Mouse (Mus musculus) hindbrain, embryonic 15.5 days (tissue): Measurements from ENCODE around the gene Mical3. TPM values are rescaled to one million over a fixed set of nuclear protein-coding genes. Genes with fewer than 3 reads are reported as not detected.

Experiments
- ATAC-seq: fragments of 200-750 bp; cut with Nextera tagmentation; 2 replicates; pipeline ENCODE4 v1.8.0; 2017; ENCODE audit warnings: low read depth, moderate number of reproducible peaks, moderate TSS enrichment; ENCODE audit not compliant: low FRiP score
- H3K27ac ChIP-seq: fragments of 300-500 bp; sonication (generic); replicated peaks from 2 replicates; pipeline ENCODE4 v1.5.1; 2015; ENCODE audit warnings: mild to moderate bottlenecking, inconsistent platforms
- H3K27me3 ChIP-seq: fragments of 300-500 bp; sonication (generic); 2 replicates; pipeline ENCODE4 v1.6.1; 2015; ENCODE audit warnings: control low read depth, inconsistent platforms
- H3K36me3 ChIP-seq: fragments of 300-500 bp; sonication (generic); 2 replicates; pipeline ENCODE4 v1.6.1; 2015; ENCODE audit warnings: control low read depth, inconsistent platforms
- H3K4me1 ChIP-seq: fragments of 300-500 bp; sonication (generic); replicated peaks from 2 replicates; pipeline ENCODE4 v1.6.1; 2015; ENCODE audit warnings: control low read depth, inconsistent platforms
- H3K4me2 ChIP-seq: fragments of 300-500 bp; sonication (generic); 2 replicates; pipeline ENCODE4 v1.6.1; 2015; ENCODE audit warnings: moderate library complexity, mild to moderate bottlenecking, inconsistent platforms
- H3K4me3 ChIP-seq: fragments of 300-500 bp; sonication (generic); 2 replicates; pipeline ENCODE4 v1.5.1; 2015; ENCODE audit warnings: mild to moderate bottlenecking, inconsistent platforms
- H3K9ac ChIP-seq: fragments of 300-500 bp; sonication (generic); 2 replicates; pipeline ENCODE4 v1.6.1; 2015; ENCODE audit warnings: inconsistent platforms
- H3K9me3 ChIP-seq: fragments of 300-500 bp; sonication (generic); 2 replicates; pipeline ENCODE4 v1.6.1; 2016; ENCODE audit warnings: control low read depth, inconsistent platforms
- WGBS: fragments of 180-500 bp; shearing (Covaris S2); methylation state at CpG from one replicate; pipeline ENCODE4 v1.1.7; 2015; 5-methylcytosine and 5-hydroxymethylcytosine counted together
- polyA plus RNA-seq: library from polyadenylated mRNA; unstranded; fragments of >200 nt; fragmentation: Nextera tagmentation; extraction: Ambion mirVana; gene quantifications from 2 replicates; pipeline ENCODE4 v1.2.1, GENCODE M21; 2015

Mical3 gene
- polyA plus RNA-seq, 1 experiment from 2014 or later: 34.4 TPM

- no peaks in the 10 kb centered on the region for H3K27me3 ChIP-seq
- H3K4me1 ChIP-seq: peaks cover 15% of the 10 kb centered on the region; the same call in 1 of the 2 replicates
- ATAC-seq: no peak
- no peak overlapping the region for H3K27ac ChIP-seq
- no peak overlapping the region for H3K4me2 ChIP-seq
- no peak overlapping the region for H3K4me3 ChIP-seq
- no peaks in the 10 kb centered on the region for H3K9me3 ChIP-seq
- WGBS: 79% methylated on average over 7 of the region's 7 CpGs
- no peaks in the 10 kb centered on the region for H3K36me3 ChIP-seq
- H3K9ac ChIP-seq: no peak overlapping the region
These were observed 57.5 kb downstream of the Mical3 start for GRCm38 (mm10) chr6:121073312-121073711.

- Histone ChIP-seq H3K9me3 (no peaks in the 10 kb centered on the region), H3K27ac (no peak overlapping the region), H3K4me3 (no peak overlapping the region), H3K27me3 (no peaks in the 10 kb centered on the region), H3K9ac (no peak overlapping the region), H3K4me2 (no peak overlapping the region), H3K4me1 (peaks cover 19% of the 10 kb centered on the region), H3K36me3 (no peaks in the 10 kb centered on the region)
- 73% methylated on average over 2 of the region's 2 CpGs for WGBS
- ATAC-seq: no peak
These were observed 58.2 kb downstream of the Mical3 start for GRCm38 (mm10) chr6:121072615-121073014.

GRCm38 (mm10) chr6:121070584-121071230, 60.1 kb downstream of the Mical3 start:
- no peak for ATAC-seq
- Histone ChIP-seq H3K4me3 (no peak overlapping the region), H3K27me3 (no peaks in the 10 kb centered on the region), H3K27ac (no peak overlapping the region), H3K36me3 (no peaks in the 10 kb centered on the region), H3K4me1 (peaks cover 33% of the 10 kb centered on the region), H3K4me2 (no peak overlapping the region), H3K9ac (no peak overlapping the region), H3K9me3 (no peaks in the 10 kb centered on the region)
- 82% methylated on average over 9 of the region's 9 CpGs for whole genome bisulfite sequencing

- Histone ChIP-seq H3K4me2 (no peak overlapping the region), H3K9me3 (no peaks in the 10 kb centered on the region), H3K4me3 (no peak overlapping the region), H3K27me3 (no peaks in the 10 kb centered on the region), H3K36me3 (no peaks in the 10 kb centered on the region), H3K27ac (no peak overlapping the region), H3K9ac (no peak overlapping the region), H3K4me1 (peaks cover 47% of the 10 kb centered on the region)
- ATAC-seq: no peak
- 80% methylated on average over 8 of the region's 8 CpGs for whole genome bisulfite sequencing
These were observed 61.6 kb downstream of the Mical3 start for GRCm38 (mm10) chr6:121069156-121069555.

GRCm38 (mm10) chr6:121068087-121068464, 62.7 kb downstream of the Mical3 start:
- Histone ChIP-seq H3K4me3 (no peak overlapping the region), H3K4me1 (peaks cover 57% of the 10 kb centered on the region), H3K27ac (no peak overlapping the region), H3K9me3 (no peaks in the 10 kb centered on the region), H3K27me3 (no peaks in the 10 kb centered on the region), H3K36me3 (no peaks in the 10 kb centered on the region), H3K4me2 (no peak overlapping the region), H3K9ac (no peak overlapping the region)
- 86% methylated on average over 7 of the region's 7 CpGs for WGBS
- ATAC-seq: no peak

DNA sequence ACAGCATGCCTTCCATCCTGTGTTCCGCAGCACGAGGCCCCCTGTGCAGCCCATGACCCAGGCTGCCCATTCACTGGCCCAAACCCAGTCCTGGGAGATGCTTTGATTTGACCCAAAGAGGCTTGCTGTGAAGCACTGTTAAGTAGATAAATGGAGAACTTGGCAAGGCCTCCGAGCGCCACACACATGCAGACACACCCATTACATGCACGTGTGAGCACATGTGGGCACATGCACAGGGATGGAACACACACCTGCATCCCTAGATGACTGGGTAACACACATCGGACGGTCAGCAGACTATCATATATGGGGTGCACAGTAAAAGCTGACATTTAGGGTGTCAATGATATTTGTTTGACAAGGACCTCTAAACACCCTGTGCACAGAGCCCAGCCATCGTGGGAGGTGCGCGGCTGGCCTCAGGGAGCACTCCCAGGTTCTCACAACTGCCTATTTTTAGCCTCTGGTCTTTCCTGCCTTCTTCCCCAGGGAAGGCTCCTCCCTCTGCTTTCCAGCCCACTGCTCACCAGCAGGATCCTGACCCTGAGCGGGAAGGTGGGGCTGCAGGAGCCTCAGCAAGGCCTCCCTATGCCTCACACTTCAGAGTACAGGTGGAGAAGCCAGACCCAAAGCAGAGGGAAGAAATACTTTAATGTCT, 63.2 kb downstream of the Mical3 start:
- H3K4me3 ChIP-seq: no peak overlapping the region
- peaks cover 62% of the 10 kb centered on the region for H3K4me1 ChIP-seq
- H3K36me3 ChIP-seq: no peaks in the 10 kb centered on the region
- no peaks in the 10 kb centered on the region for H3K9me3 ChIP-seq
- H3K9ac ChIP-seq: no peak overlapping the region
- WGBS: 59% methylated on average over 11 of the region's 11 CpGs
- H3K27ac ChIP-seq: no peak overlapping the region
- H3K27me3 ChIP-seq: no peaks in the 10 kb centered on the region
- no peak overlapping the region for H3K4me2 ChIP-seq
- ATAC-seq: no peak

DNA sequence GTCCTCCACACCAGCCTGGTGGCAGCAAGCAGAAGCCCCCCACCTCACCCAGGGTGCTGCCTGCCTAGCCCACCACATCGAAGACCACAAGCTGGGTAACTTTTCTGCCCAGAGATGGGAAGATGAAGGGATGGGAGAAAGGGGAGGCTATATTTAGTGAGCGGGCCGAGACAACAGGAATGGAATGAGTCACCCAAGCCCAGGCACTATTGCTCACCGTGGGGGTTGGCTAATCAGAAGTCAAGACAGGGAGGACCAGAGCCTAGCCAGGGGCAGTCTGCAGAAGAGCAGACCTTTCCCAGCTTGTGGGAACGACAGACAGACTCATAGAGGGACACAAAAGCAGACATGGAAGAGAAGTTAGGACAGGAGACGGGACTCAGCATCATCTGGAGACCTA, 64.0 kb downstream of the Mical3 start:
- 37% methylated on average over 6 of the region's 6 CpGs for WGBS
- H3K36me3 ChIP-seq: no peaks in the 10 kb centered on the region
- no peaks in the 10 kb centered on the region for H3K27me3 ChIP-seq
- peaks cover 69% of the 10 kb centered on the region for H3K4me1 ChIP-seq
- H3K4me2 ChIP-seq: no peak overlapping the region
- no peaks in the 10 kb centered on the region for H3K9me3 ChIP-seq
- ATAC-seq: no peak
- H3K9ac ChIP-seq: no peak overlapping the region
- no peak overlapping the region for H3K4me3 ChIP-seq
- H3K27ac ChIP-seq: 0 out of 2 replicates have a peak overlapping the region, but pooled peaks have one; percentile 5

GRCm38 (mm10) chr6:121064356-121065015, 66.3 kb downstream of the Mical3 start:
- no peaks in the 10 kb centered on the region for H3K36me3 ChIP-seq
- no peaks in the 10 kb centered on the region for H3K27me3 ChIP-seq
- H3K9me3 ChIP-seq: no peaks in the 10 kb centered on the region
- peak overlapping the region; percentile 29 for H3K4me3 ChIP-seq
- ATAC-seq: peak; percentile 93
- WGBS: 32% methylated on average over 17 of the region's 17 CpGs
- peaks cover 70% of the 10 kb centered on the region for H3K4me1 ChIP-seq
- peak overlapping the region; percentile 96 for H3K27ac ChIP-seq
- peak overlapping the region; percentile 58 for H3K9ac ChIP-seq
- H3K4me2 ChIP-seq: peak overlapping the region; percentile 53

DNA sequence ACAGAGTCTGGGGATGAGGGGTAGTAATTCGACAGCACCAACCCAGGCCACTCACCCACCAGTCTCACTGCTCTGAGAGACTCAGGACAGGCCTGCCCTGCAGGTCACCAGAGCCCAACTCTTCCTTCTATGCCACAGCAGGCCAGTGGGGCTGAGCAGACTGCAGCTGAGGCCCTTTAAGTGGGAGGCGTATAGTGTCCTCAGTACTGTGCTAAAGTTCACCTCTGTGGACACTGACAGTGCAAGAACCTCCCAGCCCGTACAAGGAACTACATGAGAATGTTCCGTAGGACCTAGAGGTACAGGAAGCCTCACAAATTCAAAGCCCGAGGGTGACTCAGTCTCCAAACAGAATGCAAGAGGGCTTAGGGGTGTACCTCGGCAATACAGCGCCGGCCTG, 67.0 kb downstream of the Mical3 start:
- Histone ChIP-seq H3K4me2 (no peak overlapping the region), H3K36me3 (no peaks in the 10 kb centered on the region), H3K27me3 (no peaks in the 10 kb centered on the region), H3K9ac (peak overlapping the region; percentile 58; the same call in 1 of the 2 replicates), H3K4me1 (peaks cover 65% of the 10 kb centered on the region), H3K4me3 (no peak overlapping the region), H3K9me3 (no peaks in the 10 kb centered on the region), H3K27ac (peak overlapping the region; percentile 96)
- WGBS: 87% methylated on average over 8 of the region's 8 CpGs
- ATAC-seq: no peak

DNA sequence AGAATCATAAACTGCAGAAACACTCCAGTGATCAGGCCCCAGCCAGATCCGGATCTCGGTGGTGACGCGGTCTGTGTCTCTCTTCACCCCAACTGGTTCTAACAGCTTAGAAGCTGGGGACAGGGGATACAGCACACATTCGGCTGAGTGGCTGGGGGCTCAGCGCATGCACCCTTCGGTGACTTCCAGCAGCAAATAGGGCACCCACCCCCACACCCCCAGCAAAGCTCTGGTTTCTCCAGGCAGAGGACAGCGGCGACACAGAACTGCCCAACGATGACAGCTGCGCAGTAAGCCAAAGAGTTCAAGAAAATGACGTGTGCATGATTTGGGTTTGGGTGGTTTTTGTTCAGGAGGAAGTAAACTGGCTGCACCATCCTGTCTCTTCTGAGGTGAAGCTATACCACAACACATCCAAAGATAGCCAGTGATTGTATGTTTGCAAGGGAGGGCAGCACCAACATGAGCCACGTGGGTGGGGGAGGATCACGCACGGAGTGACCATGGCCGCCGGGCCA, 67.8 kb downstream of the Mical3 start:
- no peaks in the 10 kb centered on the region for H3K9me3 ChIP-seq
- peaks cover 59% of the 10 kb centered on the region for H3K4me1 ChIP-seq
- WGBS: 95% methylated on average over 17 of the region's 17 CpGs
- H3K4me3 ChIP-seq: no peak overlapping the region
- no peak for ATAC-seq
- H3K4me2 ChIP-seq: no peak overlapping the region
- H3K36me3 ChIP-seq: no peaks in the 10 kb centered on the region
- H3K9ac ChIP-seq: no peak overlapping the region
- H3K27ac ChIP-seq: peak overlapping the region; percentile 96
- H3K27me3 ChIP-seq: no peaks in the 10 kb centered on the region

- H3K36me3 ChIP-seq: no peaks in the 10 kb centered on the region
- no peaks in the 10 kb centered on the region for H3K9me3 ChIP-seq
- ATAC-seq: no peak
- WGBS: 90% methylated on average over 2 of the region's 2 CpGs
- H3K9ac ChIP-seq: no peak overlapping the region
- H3K4me3 ChIP-seq: no peak overlapping the region
- H3K27ac ChIP-seq: no peak overlapping the region
- no peaks in the 10 kb centered on the region for H3K27me3 ChIP-seq
- H3K4me1 ChIP-seq: 0 out of 2 replicates have a peak, but pooled peaks cover 12% of the 10 kb centered on the region
- H3K4me2 ChIP-seq: no peak overlapping the region
These were observed 72.8 kb downstream of the Mical3 start for GRCm38 (mm10) chr6:121058039-121058438.
